Mouse (Mus musculus) forebrain, embryonic 14.5 days (tissue): ENCODE data around the gene Fkbp5. TPM values are rescaled to one million over a fixed set of nuclear protein-coding genes. Genes with fewer than 3 reads are reported as not detected.

Experiments used
- ATAC-seq: fragments of 200-750 bp; cut with Nextera tagmentation; 2 replicates; pipeline ENCODE4 v1.8.0; 2017; ENCODE audit warnings: mild to moderate bottlenecking, moderate library complexity
- DNase-seq: peaks from one replicate; pipeline ENCODE4 v3.0.0-alpha.2; 2015; ENCODE audit warnings: low spot score
- H3K27ac ChIP-seq: fragments of 300-500 bp; sonication (generic); 2 replicates; pipeline ENCODE4 v1.5.1; 2014; ENCODE audit warnings: low read depth, mild to moderate bottlenecking, control low read depth, low read length, moderate library complexity
- H3K27me3 ChIP-seq: fragments of 300-500 bp; sonication (generic); replicated peaks from 2 replicates; pipeline ENCODE4 v1.6.1; 2014; ENCODE audit warnings: low read length, control low read depth, mixed read lengths; ENCODE audit not compliant: control insufficient read depth, insufficient read depth
- H3K36me3 ChIP-seq: fragments of 300-500 bp; sonication (generic); 2 replicates; pipeline ENCODE4 v1.6.1; 2014; ENCODE audit warnings: low read length, control low read depth; ENCODE audit not compliant: control insufficient read depth, insufficient read depth
- H3K4me1 ChIP-seq: fragments of 300-500 bp; sonication (generic); 2 replicates; pipeline ENCODE4 v1.6.1; 2014; ENCODE audit warnings: antibody characterized with exemption, low read length, control low read depth; ENCODE audit not compliant: control insufficient read depth, insufficient read depth
- H3K4me2 ChIP-seq: fragments of 300-500 bp; sonication (generic); 2 replicates; pipeline ENCODE4 v1.6.1; 2014; ENCODE audit warnings: mild to moderate bottlenecking, control low read depth, low read length
- H3K4me3 ChIP-seq: fragments of 300-500 bp; sonication (generic); 2 replicates; pipeline ENCODE4 v1.5.1; 2014; ENCODE audit warnings: low read depth, low read length, control low read depth
- H3K9ac ChIP-seq: fragments of 300-500 bp; sonication (generic); 2 replicates; pipeline ENCODE4 v1.6.1; 2014; ENCODE audit warnings: mild to moderate bottlenecking, low read length, control low read depth, moderate library complexity
- H3K9me3 ChIP-seq: fragments of 300-500 bp; sonication (generic); replicated peaks from 2 replicates; pipeline ENCODE4 v1.6.1; 2016; ENCODE audit warnings: low read length, control low read depth, mixed read lengths; ENCODE audit not compliant: control insufficient read depth
- WGBS: fragments of 180-500 bp; shearing (Covaris S2); extraction: QIAGEN DNeasy Blood & Tissue Kit; methylation state at CpG from one replicate; pipeline ENCODE4 v1.1.7; 2014; 5-methylcytosine and 5-hydroxymethylcytosine counted together
- microRNA-seq: library from miRNA; unstranded; fragments of <30 nt; microRNA quantifications from one replicate; pipeline ENCODE4, GENCODE M21; 2016
- polyA plus RNA-seq: library from polyadenylated mRNA; unstranded; fragments of >200 nt; fragmentation: Nextera tagmentation; extraction: Ambion mirVana; gene quantifications from 2 replicates; pipeline ENCODE4 v1.2.1, GENCODE M21; 2014

Fkbp5 gene
- polyA plus RNA-seq, 1 experiment from 2014 or later: 11.7 TPM

DNA sequence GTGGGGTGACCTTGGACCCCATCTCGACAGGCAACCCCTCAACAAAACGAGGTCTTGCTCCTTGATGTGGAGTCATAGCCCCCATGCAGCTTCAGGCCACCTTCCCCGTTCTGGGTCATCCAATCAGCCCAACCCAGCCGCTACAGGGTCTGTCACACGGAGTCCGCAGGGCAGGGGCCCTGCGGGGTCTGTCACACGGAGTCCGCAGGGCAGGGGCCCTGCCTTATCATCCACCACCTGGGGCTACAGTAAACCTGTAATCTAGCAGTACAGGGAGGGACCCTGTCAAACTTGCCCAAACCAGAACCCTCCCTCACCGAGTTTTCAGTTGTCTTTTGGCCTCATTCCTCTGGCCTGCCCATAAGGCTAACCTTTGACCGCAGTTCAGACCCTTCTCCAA, 165.3 kb downstream of the Fkbp5 start:
- Histone ChIP-seq H3K4me3 (peak overlapping the region; percentile 59; the same call in 1 of the 2 replicates), H3K9ac (no peak overlapping the region), H3K27me3 (0 out of 2 replicates have a peak, but pooled peaks cover 10% of the 10 kb centered on the region), H3K27ac (no peak overlapping the region), H3K36me3 (no peaks in the 10 kb centered on the region), H3K4me2 (no peak overlapping the region), H3K9me3 (no peaks in the 10 kb centered on the region), H3K4me1 (peaks cover 11% of the 10 kb centered on the region; the same call in 1 of the 2 replicates)
- 18% methylated on average over 11 of the region's 11 CpGs for WGBS
- DNase-seq (no peak), ATAC-seq (no peak)

DNA sequence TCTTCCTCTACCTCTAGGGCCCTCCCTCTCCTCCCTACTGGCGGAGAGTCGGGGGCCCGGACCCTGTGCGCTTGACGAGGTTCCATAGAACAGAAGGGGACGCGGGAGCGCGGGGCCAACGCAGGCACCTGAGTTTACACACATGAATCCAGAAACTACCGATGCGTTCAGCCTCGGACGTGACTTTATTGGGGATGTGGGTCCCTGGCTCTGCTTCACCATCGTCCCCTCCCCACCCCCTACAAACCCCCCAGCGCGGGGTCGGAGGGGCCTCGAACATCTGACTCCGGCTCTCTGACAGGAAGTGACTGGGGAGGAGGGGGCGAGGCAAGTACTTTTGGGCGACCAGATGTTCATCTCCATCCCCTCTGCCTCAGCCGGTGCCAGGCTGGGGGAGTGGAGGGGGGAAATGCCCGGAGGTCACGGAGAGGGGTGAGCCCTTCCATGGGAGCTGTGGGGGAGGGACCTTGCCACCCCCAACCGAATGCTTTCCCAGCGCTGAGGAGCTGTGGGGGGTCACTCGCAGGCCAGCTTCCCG, 165.9 kb downstream of the Fkbp5 start:
- DNase-seq (no peak), ATAC-seq (no peak)
- Histone ChIP-seq H3K9me3 (no peaks in the 10 kb centered on the region), H3K36me3 (no peaks in the 10 kb centered on the region), H3K9ac (peak overlapping the region; percentile 35), H3K27ac (no peak overlapping the region), H3K4me1 (peaks cover 11% of the 10 kb centered on the region; the same call in 1 of the 2 replicates), H3K4me3 (peak overlapping the region; percentile 59), H3K27me3 (0 out of 2 replicates have a peak, but pooled peaks cover 10% of the 10 kb centered on the region), H3K4me2 (peak overlapping the region; percentile 81)
- under 1% methylated on average over 27 of the region's 29 CpGs for WGBS

DNA sequence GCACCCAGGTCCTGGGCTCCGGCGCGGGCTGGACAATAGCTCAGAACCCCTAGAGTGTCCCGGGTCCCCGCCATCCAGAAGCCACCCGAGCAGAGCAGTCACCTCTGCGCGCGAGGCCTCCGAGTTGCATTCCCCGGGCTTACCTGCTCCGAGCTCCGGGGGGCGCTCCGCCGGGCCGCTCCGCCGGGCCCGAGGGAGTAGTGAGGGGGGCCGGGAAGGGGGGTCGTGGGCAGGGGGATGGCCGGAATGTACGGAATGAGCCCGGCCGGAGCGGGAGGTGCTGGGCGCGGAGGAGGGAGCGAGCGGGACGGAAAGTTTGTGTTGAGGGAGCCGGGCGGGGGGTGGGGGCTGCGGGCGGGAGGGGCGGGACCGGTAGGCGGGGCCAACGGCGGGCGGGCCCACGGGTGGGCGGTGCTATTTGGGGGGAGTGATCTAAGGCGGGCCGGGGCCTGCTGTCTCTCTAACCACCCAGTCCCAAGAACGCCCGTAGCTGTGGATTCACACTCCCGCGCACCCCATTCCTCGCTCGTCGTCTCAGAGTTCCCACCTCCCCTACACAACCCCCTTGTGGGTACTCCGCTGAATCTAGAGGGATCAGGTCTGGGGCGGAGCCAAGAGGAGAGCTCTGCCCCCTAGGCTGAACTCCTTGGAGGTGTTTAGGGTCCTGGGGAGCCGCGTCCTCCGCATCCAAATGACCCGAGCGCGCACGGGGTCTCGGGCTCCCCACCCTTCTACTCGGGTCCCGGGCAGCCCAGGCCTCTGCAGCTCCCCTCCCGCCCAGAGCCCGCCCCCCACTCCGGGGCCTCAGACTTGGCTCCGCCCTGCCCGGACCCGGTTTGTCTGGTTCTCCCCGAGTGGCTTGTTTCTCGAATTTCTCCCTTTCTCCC, 166.6 kb downstream of the Fkbp5 start, which contains the start of gene Tead3:
Gene Tead3 (minus strand): TSS at position 352 of the 887 bp plus-strand sequence.
- Histone ChIP-seq H3K9ac (peak within 1 kb of the TSS; percentile 65), H3K4me1 (peaks cover 14% of the 10 kb centered on the region; the same call in 1 of the 2 replicates), H3K36me3 (no peaks in the 10 kb centered on the region), H3K9me3 (no peaks in the 10 kb centered on the region), H3K4me2 (peak within 1 kb of the TSS; percentile 81), H3K27ac (0 out of 2 replicates have a peak within 1 kb of the TSS, but pooled peaks have one; percentile 15), H3K4me3 (peak within 1 kb of the TSS; percentile 59), H3K27me3 (0 out of 2 replicates have a peak, but pooled peaks cover 10% of the 10 kb centered on the region)
- ATAC-seq (peak; percentile 89), DNase-seq (peak; percentile 78)
- under 1% methylated on average over 54 of the region's 73 CpGs for WGBS

DNA sequence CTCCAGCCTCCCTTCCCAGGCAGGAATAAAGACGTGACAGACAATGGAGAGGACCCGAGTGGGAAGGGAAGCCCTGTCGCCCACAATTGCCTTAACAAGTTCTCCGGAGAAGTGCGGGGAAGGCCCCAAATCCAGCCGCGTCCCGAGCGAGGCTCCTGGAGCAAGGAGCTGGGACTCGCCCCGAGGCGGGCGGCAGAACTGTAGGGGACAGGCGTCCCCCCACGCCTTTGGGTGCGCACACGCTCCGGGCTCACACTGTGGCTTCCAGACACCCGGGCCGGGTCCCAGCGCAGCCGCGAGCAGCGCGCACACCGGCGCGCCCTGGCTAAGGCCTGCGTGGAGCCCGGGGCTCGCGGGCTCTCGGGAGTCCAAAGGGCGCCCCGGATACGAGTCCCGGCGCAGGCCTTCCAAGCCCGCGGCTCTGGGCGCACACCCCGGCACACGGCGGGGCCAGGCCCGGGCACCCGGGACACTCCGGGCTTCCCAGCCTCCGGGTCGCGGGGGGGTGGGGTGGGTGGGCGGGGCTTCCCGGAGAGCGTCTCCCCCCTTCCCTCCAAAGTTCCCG, 167.3 kb downstream of the Fkbp5 start:
- Histone ChIP-seq H3K4me3 (peak overlapping the region; percentile 59), H3K9ac (peak overlapping the region; percentile 65), H3K27ac (0 out of 2 replicates have a peak overlapping the region, but pooled peaks have one; percentile 15), H3K4me2 (peak overlapping the region; percentile 81), H3K27me3 (0 out of 2 replicates have a peak, but pooled peaks cover 10% of the 10 kb centered on the region), H3K4me1 (peaks cover 15% of the 10 kb centered on the region; the same call in 1 of the 2 replicates), H3K36me3 (no peaks in the 10 kb centered on the region), H3K9me3 (no peaks in the 10 kb centered on the region)
- ATAC-seq: peak; percentile 55
- peak; percentile 36 for DNase-seq
- under 1% methylated on average over 46 of the region's 54 CpGs for WGBS

DNA sequence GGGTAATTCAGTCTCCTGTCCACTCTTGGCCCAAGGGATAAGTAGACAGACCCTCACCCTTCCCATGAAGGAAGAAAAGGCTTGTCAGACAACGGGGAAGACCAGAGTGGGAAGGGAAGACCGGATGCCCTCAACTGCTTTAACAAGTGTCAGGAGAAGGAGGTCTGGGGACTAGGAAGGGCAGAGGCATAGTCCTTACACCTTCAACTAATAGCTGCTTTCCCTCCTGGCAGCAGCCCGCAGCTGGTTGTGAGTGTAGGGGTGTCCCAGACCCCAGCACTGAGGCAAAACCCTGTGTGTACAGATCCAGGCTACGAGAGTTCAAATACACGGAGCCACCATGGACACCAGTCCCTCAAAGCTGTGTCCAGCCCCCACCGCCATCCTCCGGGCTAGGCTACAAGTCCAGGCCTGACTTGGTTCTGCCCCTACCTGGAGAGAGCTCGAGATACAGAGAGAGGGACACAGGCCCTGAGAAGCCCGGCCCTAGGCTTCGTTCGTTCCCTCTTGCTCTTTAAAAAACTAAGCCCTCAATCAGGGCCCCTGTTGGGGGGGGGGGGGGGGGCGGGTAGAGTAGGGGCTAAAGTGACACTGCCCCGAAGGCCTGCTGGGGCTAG, 168.0 kb downstream of the Fkbp5 start:
- WGBS: 8% methylated on average over 13 of the region's 13 CpGs
- Histone ChIP-seq H3K27ac (no peak overlapping the region), H3K4me3 (peak overlapping the region; percentile 59), H3K4me1 (peaks cover 15% of the 10 kb centered on the region; the same call in 1 of the 2 replicates), H3K9me3 (no peaks in the 10 kb centered on the region), H3K36me3 (no peaks in the 10 kb centered on the region), H3K27me3 (0 out of 2 replicates have a peak, but pooled peaks cover 10% of the 10 kb centered on the region), H3K9ac (peak overlapping the region; percentile 65; the same call in 1 of the 2 replicates), H3K4me2 (peak overlapping the region; percentile 81)
- ATAC-seq (no peak), DNase-seq (no peak)

Small RNA genes lying within 50 kb of the gene (microRNA-seq; reads per million reads assigned to microRNA genes)
- gene Gm25195 (not detected), gene Mir6969 (not detected)

Other genes starting within 250 kb of the Fkbp5 start
- gene Fance, start 204.0 kb downstream of the Fkbp5 start, polyA plus RNA-seq: 21.7 and 24.5 TPM in 2 replicates
- gene Rpl10a, start 189.1 kb downstream of the Fkbp5 start, polyA plus RNA-seq: 360 and 532 TPM in 2 replicates
- gene Tead3, start 166.7 kb downstream of the Fkbp5 start, polyA plus RNA-seq: 1.8 and 2.4 TPM in 2 replicates
- 1.3 and 1.5 TPM in 2 replicates for gene Tulp1, start 152.3 kb downstream of the Fkbp5 start, polyA plus RNA-seq
- gene Armc12, start 13.3 kb upstream of the Fkbp5 start, polyA plus RNA-seq: not detected in 2 replicates
- not detected in 2 replicates for gene Clpsl2, start 31.9 kb upstream of the Fkbp5 start, polyA plus RNA-seq
- gene Clps, start 43.2 kb upstream of the Fkbp5 start, polyA plus RNA-seq: not detected in 2 replicates
- gene Lhfpl5, start 58.1 kb upstream of the Fkbp5 start, polyA plus RNA-seq: 3.9 and 4.5 TPM in 2 replicates
- gene Srpk1, start 105.2 kb upstream of the Fkbp5 start, polyA plus RNA-seq: 126 and 142 TPM in 2 replicates
- 0.88 and 1.3 TPM in 2 replicates for gene Slc26a8, start 172.7 kb upstream of the Fkbp5 start, polyA plus RNA-seq
- 26.5 and 27.2 TPM in 2 replicates for gene Mapk14, start 173.8 kb upstream of the Fkbp5 start, polyA plus RNA-seq
- 0.52 and 0.61 TPM in 2 replicates for gene AC170998.1, start 208.6 kb upstream of the Fkbp5 start, polyA plus RNA-seq